Mouse (Mus musculus): ENCODE results near the gene Glb1l.

- TF ChIP-seq CTCF (IDR thresholded peaks at IDR 0.05; ENCODE audit: insufficient read depth, low read length) (no peak), POLR2A (IDR thresholded peaks at IDR 0.05; ENCODE audit: borderline replicate concordance, extremely low read depth, low read depth, low read length) (no peak)
Observed at GRCm38 (mm10) chr1:75248041-75248772, 37.6 kb upstream of the Glb1l start.

Data from lung, adult 2 months (tissue).